Mouse (Mus musculus): Measurements from ENCODE around the gene Apon. TPM values are rescaled to one million over a fixed set of nuclear protein-coding genes. Genes with fewer than 3 reads are reported as not detected.
"Not testable (repeated sequence)": the region's sequence is repeated elsewhere in the genome, so short reads cannot be mapped to it uniquely, and the experiment has no call there.

Gene Apon
- polyA plus RNA-seq, 1 experiment from 2014 or later, result 0.24 TPM

- not testable (repeated sequence) for H3K9ac ChIP-seq (ENCODE audit: low read depth, low read length); H3K4me3 ChIP-seq (ENCODE audit: low read depth, low read length); DNase-seq (ENCODE audit: low spot score); ATAC-seq (ENCODE audit: low read depth); H3K9me3 ChIP-seq (ENCODE audit: control insufficient read depth, low read length); H3K4me1 ChIP-seq (ENCODE audit: control insufficient read depth, insufficient read depth, low read length); H3K4me2 ChIP-seq (ENCODE audit: low read depth, low read length); H3K27ac ChIP-seq (replicated peaks; ENCODE audit: low read depth, low read length); H3K27me3 ChIP-seq (replicated peaks; ENCODE audit: control insufficient read depth, insufficient read depth, low read length)
- 92% methylated on average over 4 of the region's 7 CpGs for WGBS
- H3K36me3 ChIP-seq (ENCODE audit: control insufficient read depth, insufficient read depth, low read length), result peaks cover 12% of the 10 kb centered on the region; the same call in 1 of the 2 replicates
Observed at GRCm38 (mm10) chr10:128272819-128273439, 19.0 kb downstream of the Apon start.

GRCm38 (mm10) chr10:128275374-128275773 is 21.5 kb downstream of the Apon start:
- not testable (repeated sequence) for H3K4me2 ChIP-seq (ENCODE audit: low read depth, low read length); H3K9me3 ChIP-seq (ENCODE audit: control insufficient read depth, low read length); DNase-seq (ENCODE audit: low spot score); H3K9ac ChIP-seq (ENCODE audit: low read depth, low read length); H3K27me3 ChIP-seq (replicated peaks; ENCODE audit: control insufficient read depth, insufficient read depth, low read length); H3K4me3 ChIP-seq (ENCODE audit: low read depth, low read length); ATAC-seq (ENCODE audit: low read depth); H3K4me1 ChIP-seq (ENCODE audit: control insufficient read depth, insufficient read depth, low read length); H3K27ac ChIP-seq (replicated peaks; ENCODE audit: low read depth, low read length)
- WGBS, result 85% methylated on average over 1 of the region's 1 CpGs
- peaks cover 21% of the 10 kb centered on the region for H3K36me3 ChIP-seq (ENCODE audit: control insufficient read depth, insufficient read depth, low read length)

GRCm38 (mm10) chr10:128278158-128278557 is 24.3 kb downstream of the Apon start:
- Histone ChIP-seq H3K9me3 (ENCODE audit: control insufficient read depth, low read length) (no peaks in the 10 kb centered on the region), H3K27ac (replicated peaks; ENCODE audit: low read depth, low read length) (no peak overlapping the region), H3K4me3 (ENCODE audit: low read depth, low read length) (no peak overlapping the region), H3K4me1 (ENCODE audit: control insufficient read depth, insufficient read depth, low read length) (no peaks in the 10 kb centered on the region), H3K36me3 (ENCODE audit: control insufficient read depth, insufficient read depth, low read length) (peaks cover 37% of the 10 kb centered on the region), H3K4me2 (ENCODE audit: low read depth, low read length) (no peak overlapping the region), H3K9ac (ENCODE audit: low read depth, low read length) (no peak overlapping the region), H3K27me3 (replicated peaks; ENCODE audit: control insufficient read depth, insufficient read depth, low read length) (no peaks in the 10 kb centered on the region)
- ATAC-seq (ENCODE audit: low read depth) (no peak), DNase-seq (ENCODE audit: low spot score) (no peak)
- WGBS, result 40% methylated on average over 5 of the region's 6 CpGs

- no peak for DNase-seq (ENCODE audit: low spot score)
- H3K36me3 ChIP-seq (ENCODE audit: control insufficient read depth, insufficient read depth, low read length), result peaks cover 58% of the 10 kb centered on the region
Observed at GRCm38 (mm10) chr10:128280943-128281342, 27.0 kb downstream of the Apon start.

GRCm38 (mm10) chr10:128281682-128282081 is 27.8 kb downstream of the Apon start:
- Histone ChIP-seq H3K4me3 (ENCODE audit: low read depth, low read length) (no peak overlapping the region), H3K4me2 (ENCODE audit: low read depth, low read length) (no peak overlapping the region), H3K4me1 (ENCODE audit: control insufficient read depth, insufficient read depth, low read length) (no peaks in the 10 kb centered on the region), H3K36me3 (ENCODE audit: control insufficient read depth, insufficient read depth, low read length) (peaks cover 62% of the 10 kb centered on the region), H3K27ac (replicated peaks; ENCODE audit: low read depth, low read length) (no peak overlapping the region), H3K9ac (ENCODE audit: low read depth, low read length) (no peak overlapping the region), H3K27me3 (replicated peaks; ENCODE audit: control insufficient read depth, insufficient read depth, low read length) (no peaks in the 10 kb centered on the region), H3K9me3 (ENCODE audit: control insufficient read depth, low read length) (no peaks in the 10 kb centered on the region)
- DNase-seq (ENCODE audit: low spot score) (no peak), ATAC-seq (ENCODE audit: low read depth) (no peak)
- WGBS, result 90% methylated on average over 14 of the region's 14 CpGs

More at GRCm38 (mm10) chr10:128280943-128281342, 27.0 kb downstream of the Apon start:
- Histone ChIP-seq H3K4me1 (ENCODE audit: control insufficient read depth, insufficient read depth, low read length) (no peaks in the 10 kb centered on the region), H3K27ac (replicated peaks; ENCODE audit: low read depth, low read length) (no peak overlapping the region), H3K27me3 (replicated peaks; ENCODE audit: control insufficient read depth, insufficient read depth, low read length) (no peaks in the 10 kb centered on the region), H3K9ac (ENCODE audit: low read depth, low read length) (no peak overlapping the region), H3K4me3 (ENCODE audit: low read depth, low read length) (no peak overlapping the region), H3K4me2 (ENCODE audit: low read depth, low read length) (no peak overlapping the region), H3K9me3 (ENCODE audit: control insufficient read depth, low read length) (no peaks in the 10 kb centered on the region)
- WGBS, result 85% methylated on average over 6 of the region's 6 CpGs
- no peak for ATAC-seq (ENCODE audit: low read depth)

GRCm38 (mm10) chr10:128282886-128283450 is 29.1 kb downstream of the Apon start:
- Histone ChIP-seq H3K36me3 (ENCODE audit: control insufficient read depth, insufficient read depth, low read length) (peaks cover 65% of the 10 kb centered on the region), H3K27me3 (replicated peaks; ENCODE audit: control insufficient read depth, insufficient read depth, low read length) (no peaks in the 10 kb centered on the region), H3K9ac (ENCODE audit: low read depth, low read length) (no peak overlapping the region), H3K4me3 (ENCODE audit: low read depth, low read length) (no peak overlapping the region), H3K4me2 (ENCODE audit: low read depth, low read length) (no peak overlapping the region), H3K9me3 (ENCODE audit: control insufficient read depth, low read length) (no peaks in the 10 kb centered on the region), H3K4me1 (ENCODE audit: control insufficient read depth, insufficient read depth, low read length) (no peaks in the 10 kb centered on the region), H3K27ac (replicated peaks; ENCODE audit: low read depth, low read length) (no peak overlapping the region)
- 84% methylated on average over 20 of the region's 20 CpGs for WGBS
- DNase-seq (ENCODE audit: low spot score) (no peak), ATAC-seq (ENCODE audit: low read depth) (no peak)

- peak; percentile 37; the same call in 1 of the 2 replicates for ATAC-seq (ENCODE audit: low read depth)
- Histone ChIP-seq H3K4me1 (ENCODE audit: control insufficient read depth, insufficient read depth, low read length) (no peaks in the 10 kb centered on the region), H3K27ac (replicated peaks; ENCODE audit: low read depth, low read length) (no peak overlapping the region), H3K4me2 (ENCODE audit: low read depth, low read length) (no peak overlapping the region), H3K27me3 (replicated peaks; ENCODE audit: control insufficient read depth, insufficient read depth, low read length) (no peaks in the 10 kb centered on the region), H3K36me3 (ENCODE audit: control insufficient read depth, insufficient read depth, low read length) (peaks cover 63% of the 10 kb centered on the region), H3K9me3 (ENCODE audit: control insufficient read depth, low read length) (no peaks in the 10 kb centered on the region), H3K4me3 (ENCODE audit: low read depth, low read length) (no peak overlapping the region), H3K9ac (ENCODE audit: low read depth, low read length) (no peak overlapping the region)
- 62% methylated on average over 31 of the region's 31 CpGs for WGBS
- peak; percentile 73 for DNase-seq (ENCODE audit: low spot score)
Observed at GRCm38 (mm10) chr10:128283604-128284579, 30.0 kb downstream of the Apon start.

GRCm38 (mm10) chr10:128290594-128290993 is 36.7 kb downstream of the Apon start:
- not testable (repeated sequence) for DNase-seq (ENCODE audit: low spot score); H3K4me3 ChIP-seq (ENCODE audit: low read depth, low read length); H3K4me2 ChIP-seq (ENCODE audit: low read depth, low read length); H3K4me1 ChIP-seq (ENCODE audit: control insufficient read depth, insufficient read depth, low read length); ATAC-seq (ENCODE audit: low read depth); H3K9me3 ChIP-seq (ENCODE audit: control insufficient read depth, low read length); H3K27me3 ChIP-seq (replicated peaks; ENCODE audit: control insufficient read depth, insufficient read depth, low read length); H3K27ac ChIP-seq (replicated peaks; ENCODE audit: low read depth, low read length); H3K9ac ChIP-seq (ENCODE audit: low read depth, low read length)
- H3K36me3 ChIP-seq (ENCODE audit: control insufficient read depth, insufficient read depth, low read length), result peaks cover 47% of the 10 kb centered on the region
- WGBS, result 100% methylated on average over 1 of the region's 1 CpGs
